Mouse (Mus musculus): ENCODE results near the gene Hnrnpl. TPM values are rescaled to one million over a fixed set of nuclear protein-coding genes. Genes with fewer than 3 reads are reported as not detected.

Gene Hnrnpl
- polyA plus RNA-seq, 1 experiment from 2014 or later = 266 TPM

- ATAC-seq (ENCODE audit: insufficient number of reproducible peaks, insufficient read depth, low FRiP score, low read depth) = no peak
- WGBS = 58% methylated on average over 4 of the region's 4 CpGs
- H3K9me3 ChIP-seq (ENCODE audit: control insufficient read depth, low read depth, low read length) = no peaks in the 10 kb centered on the region
- H3K4me1 ChIP-seq (ENCODE audit: control insufficient read depth, insufficient read depth, low read length) = peaks cover 27% of the 10 kb centered on the region
- 0 out of 2 replicates have a peak overlapping the region, but pooled peaks have one; percentile 7 for H3K27ac ChIP-seq (ENCODE audit: low read length)
- H3K36me3 ChIP-seq (ENCODE audit: control insufficient read depth, insufficient read depth, low read length) = peaks cover 54% of the 10 kb centered on the region
- H3K4me2 ChIP-seq (replicated peaks; ENCODE audit: low read depth, low read length) = peak overlapping the region; percentile 95
- peak overlapping the region; percentile 73 for H3K4me3 ChIP-seq (ENCODE audit: low read depth, low read length)
- H3K27me3 ChIP-seq (ENCODE audit: control insufficient read depth, insufficient read depth, low read length) = no peaks in the 10 kb centered on the region
- peak overlapping the region; percentile 98; the same call in 1 of the 2 replicates for H3K9ac ChIP-seq (replicated peaks; ENCODE audit: low read depth, low read length)
Observed at GRCm38 (mm10) chr7:28812436-28812835, 4.1 kb downstream of the Hnrnpl start.

- H3K4me1 ChIP-seq (ENCODE audit: control insufficient read depth, insufficient read depth, low read length) = peaks cover 25% of the 10 kb centered on the region
- WGBS = 70% methylated on average over 5 of the region's 5 CpGs
- H3K27me3 ChIP-seq (ENCODE audit: control insufficient read depth, insufficient read depth, low read length) = no peaks in the 10 kb centered on the region
- H3K4me3 ChIP-seq (ENCODE audit: low read depth, low read length) = peak overlapping the region; percentile 73
- peak overlapping the region; percentile 95 for H3K4me2 ChIP-seq (replicated peaks; ENCODE audit: low read depth, low read length)
- H3K9ac ChIP-seq (replicated peaks; ENCODE audit: low read depth, low read length) = peak overlapping the region; percentile 98; the same call in 1 of the 2 replicates
- H3K9me3 ChIP-seq (ENCODE audit: control insufficient read depth, low read depth, low read length) = no peaks in the 10 kb centered on the region
- no peak for ATAC-seq (ENCODE audit: insufficient number of reproducible peaks, insufficient read depth, low FRiP score, low read depth)
- peak overlapping the region; percentile 7; the same call in 1 of the 2 replicates for H3K27ac ChIP-seq (ENCODE audit: low read length)
- H3K36me3 ChIP-seq (ENCODE audit: control insufficient read depth, insufficient read depth, low read length) = peaks cover 59% of the 10 kb centered on the region
Observed at GRCm38 (mm10) chr7:28812949-28813348, 4.6 kb downstream of the Hnrnpl start.

DNA sequence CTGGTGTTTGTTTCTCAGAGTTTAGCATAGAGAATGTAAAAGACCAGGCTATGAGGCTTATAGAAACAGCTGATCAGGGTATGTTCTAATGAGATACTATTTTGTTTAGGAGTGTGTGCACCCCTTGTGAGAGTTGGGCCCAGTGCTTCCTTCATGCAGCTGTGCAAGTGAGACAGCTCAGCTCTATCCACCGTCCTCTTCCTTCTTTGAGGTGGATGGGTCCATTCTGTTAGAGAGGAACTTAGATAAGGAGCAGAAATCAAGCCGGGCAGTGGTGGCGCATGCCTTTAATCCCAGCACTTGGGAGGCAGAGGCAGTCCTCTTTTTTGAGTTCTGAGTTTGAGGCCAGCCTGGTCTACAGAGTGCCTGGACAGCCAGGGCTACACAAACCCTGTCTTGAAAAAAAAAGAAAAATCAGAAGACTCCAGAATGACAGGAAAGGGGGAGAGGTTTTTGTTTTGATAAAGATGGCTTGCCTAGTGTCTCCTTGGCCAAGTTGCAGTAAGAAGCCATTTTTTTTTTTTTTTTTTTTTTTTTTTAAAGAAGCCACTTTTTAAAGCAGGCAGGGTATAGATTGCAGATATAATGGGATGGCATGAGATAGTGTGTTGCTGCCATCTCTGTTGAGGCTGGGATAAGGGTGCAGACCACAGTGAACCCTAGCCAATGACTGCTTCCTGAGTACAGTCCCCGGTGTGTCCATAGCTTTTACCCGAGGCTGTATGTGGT lies 6.1 kb downstream of the Hnrnpl start:
- Histone ChIP-seq H3K27me3 (ENCODE audit: control insufficient read depth, insufficient read depth, low read length) (no peaks in the 10 kb centered on the region), H3K4me1 (ENCODE audit: control insufficient read depth, insufficient read depth, low read length) (peaks cover 24% of the 10 kb centered on the region), H3K4me3 (ENCODE audit: low read depth, low read length) (no peak overlapping the region), H3K36me3 (ENCODE audit: control insufficient read depth, insufficient read depth, low read length) (peaks cover 71% of the 10 kb centered on the region), H3K4me2 (replicated peaks; ENCODE audit: low read depth, low read length) (no peak overlapping the region), H3K27ac (ENCODE audit: low read length) (no peak overlapping the region), H3K9me3 (ENCODE audit: control insufficient read depth, low read depth, low read length) (no peaks in the 10 kb centered on the region), H3K9ac (replicated peaks; ENCODE audit: low read depth, low read length) (no peak overlapping the region)
- no peak for ATAC-seq (ENCODE audit: insufficient number of reproducible peaks, insufficient read depth, low FRiP score, low read depth)
- 74% methylated on average over 5 of the region's 5 CpGs for WGBS

DNA sequence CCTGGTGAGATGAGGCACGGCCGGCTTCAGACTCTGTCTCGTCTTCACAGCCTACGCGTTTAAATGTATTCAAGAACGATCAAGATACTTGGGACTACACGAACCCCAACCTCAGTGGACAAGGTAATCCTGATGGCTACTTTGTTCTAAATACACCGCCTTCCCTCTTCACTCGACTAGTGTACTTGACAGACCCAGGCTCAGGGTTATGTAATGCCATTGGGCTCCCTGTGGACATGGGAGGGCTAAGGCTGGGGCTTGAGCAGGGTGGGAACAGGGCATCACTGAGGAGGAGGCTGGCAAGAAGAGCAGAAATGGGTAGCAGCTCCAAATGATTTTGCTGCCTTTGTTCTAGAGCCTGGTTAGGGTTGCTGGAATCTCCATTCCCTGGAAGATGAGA lies 6.9 kb downstream of the Hnrnpl start:
- no peaks in the 10 kb centered on the region for H3K27me3 ChIP-seq (ENCODE audit: control insufficient read depth, insufficient read depth, low read length)
- H3K4me2 ChIP-seq (replicated peaks; ENCODE audit: low read depth, low read length) = no peak overlapping the region
- no peak overlapping the region for H3K4me3 ChIP-seq (ENCODE audit: low read depth, low read length)
- no peak overlapping the region for H3K9ac ChIP-seq (replicated peaks; ENCODE audit: low read depth, low read length)
- ATAC-seq (ENCODE audit: insufficient number of reproducible peaks, insufficient read depth, low FRiP score, low read depth) = no peak
- peaks cover 78% of the 10 kb centered on the region for H3K36me3 ChIP-seq (ENCODE audit: control insufficient read depth, insufficient read depth, low read length)
- H3K9me3 ChIP-seq (ENCODE audit: control insufficient read depth, low read depth, low read length) = no peaks in the 10 kb centered on the region
- WGBS = 85% methylated on average over 9 of the region's 9 CpGs
- H3K27ac ChIP-seq (ENCODE audit: low read length) = no peak overlapping the region
- H3K4me1 ChIP-seq (ENCODE audit: control insufficient read depth, insufficient read depth, low read length) = peaks cover 28% of the 10 kb centered on the region

- 87% methylated on average over 9 of the region's 9 CpGs for WGBS
- H3K27ac ChIP-seq (ENCODE audit: low read length) = no peak overlapping the region
Observed at GRCm38 (mm10) chr7:28816201-28816600, 7.9 kb downstream of the Hnrnpl start.

DNA sequence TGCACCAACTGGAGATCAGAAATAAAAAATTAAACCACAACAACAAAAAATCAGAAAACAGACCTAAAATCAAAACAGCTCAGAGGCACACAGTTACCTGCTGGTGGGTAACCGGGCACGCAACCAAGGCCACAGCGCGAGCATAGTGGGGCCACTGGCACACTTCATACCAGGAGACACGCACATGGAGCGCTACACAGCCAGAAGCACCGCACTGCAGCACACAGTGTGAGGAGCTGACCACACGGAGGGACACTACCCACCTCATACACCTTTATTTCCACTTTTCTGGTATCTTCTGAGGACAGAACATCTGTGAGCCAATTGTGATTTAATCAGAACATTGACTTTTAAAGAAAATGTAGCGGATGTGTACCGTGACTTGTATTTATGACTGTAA lies 8.6 kb downstream of the Hnrnpl start:
- no peak overlapping the region for H3K4me2 ChIP-seq (replicated peaks; ENCODE audit: low read depth, low read length)
- no peak overlapping the region for H3K4me3 ChIP-seq (ENCODE audit: low read depth, low read length)
- H3K27me3 ChIP-seq (ENCODE audit: control insufficient read depth, insufficient read depth, low read length) = no peaks in the 10 kb centered on the region
- peaks cover 95% of the 10 kb centered on the region for H3K36me3 ChIP-seq (ENCODE audit: control insufficient read depth, insufficient read depth, low read length)
- 91% methylated on average over 10 of the region's 10 CpGs for WGBS
- no peak overlapping the region for H3K27ac ChIP-seq (ENCODE audit: low read length)
- no peak for ATAC-seq (ENCODE audit: insufficient number of reproducible peaks, insufficient read depth, low FRiP score, low read depth)
- peaks cover 28% of the 10 kb centered on the region for H3K4me1 ChIP-seq (ENCODE audit: control insufficient read depth, insufficient read depth, low read length)
- H3K9ac ChIP-seq (replicated peaks; ENCODE audit: low read depth, low read length) = no peak overlapping the region
- H3K9me3 ChIP-seq (ENCODE audit: control insufficient read depth, low read depth, low read length) = no peaks in the 10 kb centered on the region

More at GRCm38 (mm10) chr7:28816201-28816600, 7.9 kb downstream of the Hnrnpl start:
- H3K9ac ChIP-seq (replicated peaks; ENCODE audit: low read depth, low read length) = no peak overlapping the region
- H3K36me3 ChIP-seq (ENCODE audit: control insufficient read depth, insufficient read depth, low read length) = peaks cover 88% of the 10 kb centered on the region
- ATAC-seq (ENCODE audit: insufficient number of reproducible peaks, insufficient read depth, low FRiP score, low read depth) = no peak
- no peaks in the 10 kb centered on the region for H3K9me3 ChIP-seq (ENCODE audit: control insufficient read depth, low read depth, low read length)
- no peaks in the 10 kb centered on the region for H3K27me3 ChIP-seq (ENCODE audit: control insufficient read depth, insufficient read depth, low read length)
- no peak overlapping the region for H3K4me3 ChIP-seq (ENCODE audit: low read depth, low read length)
- H3K4me2 ChIP-seq (replicated peaks; ENCODE audit: low read depth, low read length) = no peak overlapping the region
- peaks cover 28% of the 10 kb centered on the region for H3K4me1 ChIP-seq (ENCODE audit: control insufficient read depth, insufficient read depth, low read length)

GRCm38 (mm10) chr7:28817524-28817923 lies 9.2 kb downstream of the Hnrnpl start:
- Histone ChIP-seq H3K4me3 (ENCODE audit: low read depth, low read length) (no peak overlapping the region), H3K4me1 (ENCODE audit: control insufficient read depth, insufficient read depth, low read length) (peaks cover 26% of the 10 kb centered on the region), H3K9me3 (ENCODE audit: control insufficient read depth, low read depth, low read length) (no peaks in the 10 kb centered on the region), H3K27me3 (ENCODE audit: control insufficient read depth, insufficient read depth, low read length) (no peaks in the 10 kb centered on the region), H3K9ac (replicated peaks; ENCODE audit: low read depth, low read length) (no peak overlapping the region), H3K36me3 (ENCODE audit: control insufficient read depth, insufficient read depth, low read length) (peaks cover 96% of the 10 kb centered on the region), H3K4me2 (replicated peaks; ENCODE audit: low read depth, low read length) (no peak overlapping the region), H3K27ac (ENCODE audit: low read length) (no peak overlapping the region)
- ATAC-seq (ENCODE audit: insufficient number of reproducible peaks, insufficient read depth, low FRiP score, low read depth) = no peak
- 66% methylated on average over 6 of the region's 6 CpGs for WGBS

DNA sequence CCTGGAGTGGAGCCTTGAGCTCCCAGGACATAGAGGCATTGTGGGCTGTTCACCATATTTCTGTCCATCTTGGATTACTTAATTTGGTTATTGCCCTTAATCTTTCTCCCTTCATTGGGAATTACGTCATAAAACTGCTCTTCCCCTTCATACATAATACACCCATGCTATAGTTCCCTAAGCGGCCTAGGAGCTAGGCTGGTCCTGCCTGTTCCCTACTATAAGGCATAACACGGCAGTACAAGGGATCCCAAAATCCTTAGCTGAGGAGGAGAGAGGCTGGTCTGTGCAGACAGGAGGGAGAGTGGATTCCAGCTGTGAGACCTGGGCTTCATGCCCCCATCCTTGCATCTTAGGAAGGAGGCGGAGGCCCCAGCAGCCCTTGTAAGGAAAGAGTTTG lies 9.6 kb downstream of the Hnrnpl start:
- WGBS = 81% methylated on average over 4 of the region's 4 CpGs
- Histone ChIP-seq H3K4me3 (ENCODE audit: low read depth, low read length) (no peak overlapping the region), H3K4me1 (ENCODE audit: control insufficient read depth, insufficient read depth, low read length) (peaks cover 22% of the 10 kb centered on the region), H3K27me3 (ENCODE audit: control insufficient read depth, insufficient read depth, low read length) (no peaks in the 10 kb centered on the region), H3K36me3 (ENCODE audit: control insufficient read depth, insufficient read depth, low read length) (peaks cover 94% of the 10 kb centered on the region), H3K27ac (ENCODE audit: low read length) (no peak overlapping the region), H3K9me3 (ENCODE audit: control insufficient read depth, low read depth, low read length) (no peaks in the 10 kb centered on the region), H3K4me2 (replicated peaks; ENCODE audit: low read depth, low read length) (no peak overlapping the region), H3K9ac (replicated peaks; ENCODE audit: low read depth, low read length) (no peak overlapping the region)
- no peak for ATAC-seq (ENCODE audit: insufficient number of reproducible peaks, insufficient read depth, low FRiP score, low read depth)

GRCm38 (mm10) chr7:28818436-28818835 lies 10.1 kb downstream of the Hnrnpl start:
- peaks cover 20% of the 10 kb centered on the region for H3K4me1 ChIP-seq (ENCODE audit: control insufficient read depth, insufficient read depth, low read length)
- H3K27me3 ChIP-seq (ENCODE audit: control insufficient read depth, insufficient read depth, low read length) = no peaks in the 10 kb centered on the region
- 83% methylated on average over 18 of the region's 18 CpGs for WGBS
- H3K9me3 ChIP-seq (ENCODE audit: control insufficient read depth, low read depth, low read length) = no peaks in the 10 kb centered on the region
- H3K4me3 ChIP-seq (ENCODE audit: low read depth, low read length) = no peak overlapping the region
- no peak overlapping the region for H3K9ac ChIP-seq (replicated peaks; ENCODE audit: low read depth, low read length)
- no peak for ATAC-seq (ENCODE audit: insufficient number of reproducible peaks, insufficient read depth, low FRiP score, low read depth)
- peaks cover 90% of the 10 kb centered on the region for H3K36me3 ChIP-seq (ENCODE audit: control insufficient read depth, insufficient read depth, low read length)
- no peak overlapping the region for H3K4me2 ChIP-seq (replicated peaks; ENCODE audit: low read depth, low read length)
- no peak overlapping the region for H3K27ac ChIP-seq (ENCODE audit: low read length)

Measured in stomach, embryonic 14.5 days (tissue).